Mouse (Mus musculus) C2C12 (cell line): ENCODE data around the gene Cnppd1.
A peak's percentile ranks its signal among the peaks of the same experiment; 100 is the strongest.

Experiments used
- CEBPB ChIP-seq: IDR thresholded peaks from one replicate; pipeline ENCODE4 v1.6.1; 2011; ENCODE audit warnings: low read depth, mild to moderate bottlenecking, control low read depth, moderate library complexity
- CTCF ChIP-seq: IDR thresholded peaks from one replicate; pipeline ENCODE4 v1.5.1; 2011; ENCODE audit not compliant: control insufficient read depth, insufficient read depth, insufficient read length
- FOSL1 ChIP-seq: IDR thresholded peaks from one replicate; pipeline ENCODE4 v1.8.0; 2011; ENCODE audit warnings: mild to moderate bottlenecking, low read length; ENCODE audit not compliant: poor library complexity, insufficient read depth, severe bottlenecking
- MAX ChIP-seq: IDR thresholded peaks from one replicate; pipeline ENCODE4 v1.6.1; 2011; ENCODE audit warnings: mild to moderate bottlenecking, control low read depth
- MYOD1 ChIP-seq: IDR thresholded peaks from one replicate; pipeline ENCODE4 v1.6.1; 2011; ENCODE audit warnings: low read depth; ENCODE audit not compliant: control insufficient read depth, insufficient read length
- MYOG ChIP-seq: IDR thresholded peaks from one replicate; pipeline ENCODE4 v1.6.1; 2011; ENCODE audit not compliant: control insufficient read depth, insufficient read length; ENCODE audit errors: extremely low read depth
- USF1 ChIP-seq: IDR thresholded peaks from one replicate; pipeline ENCODE4 v1.6.1; 2011; ENCODE audit warnings: low read depth, mild to moderate bottlenecking, control low read depth, moderate library complexity

- no peak for TF ChIP-seq CTCF
- TF ChIP-seq MYOD1: peak; percentile 45
- no peak for TF ChIP-seq USF1
- no peak for TF ChIP-seq MAX
- TF ChIP-seq FOSL1: peak; percentile 31
- no peak for TF ChIP-seq MYOG
- no peak for TF ChIP-seq CEBPB
Observed at GRCm38 (mm10) chr1:75179334-75180104, 37.0 kb upstream of the Cnppd1 start.
